Mouse (Mus musculus) forebrain, embryonic 13.5 days (tissue): ENCODE data around the gene Gm3285. TPM values are rescaled to one million over a fixed set of nuclear protein-coding genes. Genes with fewer than 3 reads are reported as not detected.
A peak's percentile ranks its signal among the peaks of the same experiment; 100 is the strongest.

Experiments
- ATAC-seq: fragments of 200-750 bp; cut with Nextera tagmentation; 2 replicates; pipeline ENCODE4 v1.8.0; 2017
- H3K27ac ChIP-seq: fragments of 300-500 bp; sonication (generic); 2 replicates; pipeline ENCODE4 v1.5.1; 2015; ENCODE audit warnings: inconsistent platforms, mild to moderate bottlenecking, moderate library complexity
- H3K27me3 ChIP-seq: fragments of 300-500 bp; sonication (generic); 2 replicates; pipeline ENCODE4 v1.6.1; 2015; ENCODE audit warnings: mild to moderate bottlenecking, inconsistent platforms
- H3K36me3 ChIP-seq: fragments of 300-500 bp; sonication (generic); 2 replicates; pipeline ENCODE4 v1.6.1; 2015; ENCODE audit warnings: mild to moderate bottlenecking, inconsistent platforms; ENCODE audit not compliant: poor library complexity, severe bottlenecking
- H3K4me1 ChIP-seq: fragments of 300-500 bp; sonication (generic); 2 replicates; pipeline ENCODE4 v1.6.1; 2015; ENCODE audit warnings: inconsistent platforms
- H3K4me2 ChIP-seq: fragments of 300-500 bp; sonication (generic); 2 replicates; pipeline ENCODE4 v1.6.1; 2015; ENCODE audit warnings: inconsistent platforms, mild to moderate bottlenecking, moderate library complexity
- H3K4me3 ChIP-seq: fragments of 300-500 bp; sonication (generic); 2 replicates; pipeline ENCODE4 v1.5.1; 2015; ENCODE audit warnings: mild to moderate bottlenecking, inconsistent platforms
- H3K9ac ChIP-seq: fragments of 300-500 bp; sonication (generic); 2 replicates; pipeline ENCODE4 v1.6.1; 2015; ENCODE audit warnings: mild to moderate bottlenecking, inconsistent platforms
- H3K9me3 ChIP-seq: fragments of 300-500 bp; sonication (generic); replicated peaks from 2 replicates; pipeline ENCODE4 v1.6.1; 2016; ENCODE audit warnings: inconsistent platforms
- WGBS: fragments of 180-500 bp; shearing (Covaris S2); methylation state at CpG from one replicate; pipeline ENCODE4 v1.1.7; 2015; 5-methylcytosine and 5-hydroxymethylcytosine counted together
- polyA plus RNA-seq: library from polyadenylated mRNA; unstranded; fragments of >200 nt; fragmentation: Nextera tagmentation; extraction: Ambion mirVana; gene quantifications from 2 replicates; pipeline ENCODE4 v1.2.1, GENCODE M21; 2015

Gm3285 gene
- polyA plus RNA-seq: not detected in 2 replicates

- WGBS: 45% methylated on average over 7 of the region's 7 CpGs
- no peaks in the 10 kb centered on the region for H3K9me3 ChIP-seq
Measured at GRCm38 (mm10) chr10:77861675-77862074, at the start of gene Gm3285. Gm3285 (plus strand) TSS chr10:77861975.

GRCm38 (mm10) chr10:77814382-77814781, 47.4 kb upstream of the Gm3285 start, which contains the start of gene Gm2696:
Gm2696 (plus strand) TSS chr10:77814682.
- Histone ChIP-seq H3K4me2 (no peak within 1 kb of the TSS), H3K4me1 (no peaks in the 10 kb centered on the region), H3K4me3 (no peak within 1 kb of the TSS), H3K9ac (no peak within 1 kb of the TSS), H3K9me3 (peaks cover 3% of the 10 kb centered on the region; the same call in 1 of the 2 replicates), H3K27ac (no peak within 1 kb of the TSS), H3K36me3 (no peaks in the 10 kb centered on the region), H3K27me3 (no peaks in the 10 kb centered on the region)
- WGBS: 49% methylated on average over 4 of the region's 4 CpGs
- ATAC-seq: no peak

More at GRCm38 (mm10) chr10:77861675-77862074, at the start of gene Gm3285:
- Histone ChIP-seq H3K27ac (no peak within 1 kb of the TSS), H3K27me3 (no peaks in the 10 kb centered on the region; the same call in 1 of the 2 replicates), H3K9ac (no peak within 1 kb of the TSS), H3K36me3 (no peaks in the 10 kb centered on the region), H3K4me3 (no peak within 1 kb of the TSS), H3K4me2 (no peak within 1 kb of the TSS), H3K4me1 (0 out of 2 replicates have a peak, but pooled peaks cover 5% of the 10 kb centered on the region)
- no peak for ATAC-seq

- Histone ChIP-seq H3K27me3 (no peaks in the 10 kb centered on the region), H3K36me3 (no peaks in the 10 kb centered on the region), H3K4me2 (no peak overlapping the region), H3K27ac (no peak overlapping the region), H3K4me3 (no peak overlapping the region), H3K4me1 (no peaks in the 10 kb centered on the region), H3K9me3 (no peaks in the 10 kb centered on the region), H3K9ac (no peak overlapping the region)
- whole genome bisulfite sequencing: 30% methylated on average over 5 of the region's 5 CpGs
- no peak for ATAC-seq
Measured at GRCm38 (mm10) chr10:77815514-77815913, 46.3 kb upstream of the Gm3285 start.

- H3K4me2 ChIP-seq: no peak overlapping the region
- H3K9ac ChIP-seq: no peak overlapping the region
- 96% methylated on average over 4 of the region's 4 CpGs for whole genome bisulfite sequencing
- no peak for ATAC-seq
- H3K4me1 ChIP-seq: no peaks in the 10 kb centered on the region
- H3K36me3 ChIP-seq: no peaks in the 10 kb centered on the region
- no peak overlapping the region for H3K4me3 ChIP-seq
- no peaks in the 10 kb centered on the region for H3K27me3 ChIP-seq
- no peaks in the 10 kb centered on the region for H3K9me3 ChIP-seq
- H3K27ac ChIP-seq: no peak overlapping the region
Measured at GRCm38 (mm10) chr10:77818523-77818922, 43.3 kb upstream of the Gm3285 start.

- no peak overlapping the region for H3K4me2 ChIP-seq
Measured at GRCm38 (mm10) chr10:77819203-77819602, 42.6 kb upstream of the Gm3285 start.

GRCm38 (mm10) chr10:77826951-77827350, 34.8 kb upstream of the Gm3285 start, which contains the start of gene Krtap10-4:
Krtap10-4 (minus strand) TSS chr10:77827095.
- Histone ChIP-seq H3K4me1 (no peaks in the 10 kb centered on the region), H3K9ac (no peak within 1 kb of the TSS), H3K9me3 (no peaks in the 10 kb centered on the region), H3K4me3 (no peak within 1 kb of the TSS), H3K36me3 (no peaks in the 10 kb centered on the region), H3K27me3 (no peaks in the 10 kb centered on the region), H3K4me2 (no peak within 1 kb of the TSS), H3K27ac (no peak within 1 kb of the TSS)
- no peak for ATAC-seq
- 75% methylated on average over 6 of the region's 6 CpGs for WGBS

More at GRCm38 (mm10) chr10:77819203-77819602, 42.6 kb upstream of the Gm3285 start:
- no peak for ATAC-seq
- H3K9me3 ChIP-seq: no peaks in the 10 kb centered on the region
- WGBS: 21% methylated on average over 4 of the region's 4 CpGs
- no peaks in the 10 kb centered on the region for H3K27me3 ChIP-seq
- no peak overlapping the region for H3K9ac ChIP-seq
- no peak overlapping the region for H3K4me3 ChIP-seq
- H3K27ac ChIP-seq: no peak overlapping the region
- no peaks in the 10 kb centered on the region for H3K36me3 ChIP-seq
- no peaks in the 10 kb centered on the region for H3K4me1 ChIP-seq

- no peaks in the 10 kb centered on the region for H3K36me3 ChIP-seq
- no peak within 1 kb of the TSS for H3K4me2 ChIP-seq
- no peaks in the 10 kb centered on the region for H3K27me3 ChIP-seq
- H3K4me1 ChIP-seq: no peaks in the 10 kb centered on the region
- H3K9me3 ChIP-seq: no peaks in the 10 kb centered on the region
- no peak within 1 kb of the TSS for H3K9ac ChIP-seq
- H3K4me3 ChIP-seq: no peak within 1 kb of the TSS
- WGBS: 73% methylated on average over 9 of the region's 9 CpGs
- no peak within 1 kb of the TSS for H3K27ac ChIP-seq
- no peak for ATAC-seq
Measured at GRCm38 (mm10) chr10:77835647-77836046, 26.1 kb upstream of the Gm3285 start, which contains the start of gene Krtap10-10. Krtap10-10 (plus strand) TSS chr10:77835947.

- Histone ChIP-seq H3K4me2 (no peak overlapping the region), H3K4me3 (no peak overlapping the region), H3K4me1 (no peaks in the 10 kb centered on the region), H3K27me3 (no peaks in the 10 kb centered on the region), H3K9ac (no peak overlapping the region), H3K36me3 (no peaks in the 10 kb centered on the region), H3K9me3 (peaks cover 11% of the 10 kb centered on the region), H3K27ac (no peak overlapping the region)
- 79% methylated on average over 6 of the region's 6 CpGs for WGBS
- ATAC-seq: no peak
Measured at GRCm38 (mm10) chr10:77839006-77839405, 22.8 kb upstream of the Gm3285 start.

- H3K4me2 ChIP-seq: no peak within 1 kb of the TSS
- WGBS: 100% methylated on average over 1 of the region's 3 CpGs
- peaks cover 16% of the 10 kb centered on the region for H3K9me3 ChIP-seq
- no peak within 1 kb of the TSS for H3K27ac ChIP-seq
- no peak for ATAC-seq
- H3K4me1 ChIP-seq: no peaks in the 10 kb centered on the region
- no peaks in the 10 kb centered on the region for H3K27me3 ChIP-seq
- no peaks in the 10 kb centered on the region for H3K36me3 ChIP-seq
- no peak within 1 kb of the TSS for H3K4me3 ChIP-seq
- H3K9ac ChIP-seq: peak within 1 kb of the TSS; percentile 26; the same call in 1 of the 2 replicates
Measured at GRCm38 (mm10) chr10:77846503-77846902, 15.3 kb upstream of the Gm3285 start, which contains the start of gene Gm36176. Gm36176 (plus strand) TSS chr10:77846803.

- Histone ChIP-seq H3K4me2 (no peak overlapping the region), H3K27me3 (no peaks in the 10 kb centered on the region), H3K4me3 (no peak overlapping the region), H3K9ac (peak overlapping the region; percentile 26; the same call in 1 of the 2 replicates), H3K9me3 (peaks cover 16% of the 10 kb centered on the region), H3K36me3 (no peaks in the 10 kb centered on the region), H3K4me1 (no peaks in the 10 kb centered on the region), H3K27ac (no peak overlapping the region)
- ATAC-seq: no peak
- WGBS: 11% methylated on average over 2 of the region's 2 CpGs
Measured at GRCm38 (mm10) chr10:77846961-77847360, 14.8 kb upstream of the Gm3285 start.

GRCm38 (mm10) chr10:77847538-77847937, 14.2 kb upstream of the Gm3285 start:
- H3K4me1 ChIP-seq: no peaks in the 10 kb centered on the region
- no peaks in the 10 kb centered on the region for H3K36me3 ChIP-seq
- no peak overlapping the region for H3K27ac ChIP-seq
- no peak for ATAC-seq
- 86% methylated on average over 2 of the region's 2 CpGs for WGBS
- H3K9me3 ChIP-seq: peaks cover 16% of the 10 kb centered on the region
- no peak overlapping the region for H3K9ac ChIP-seq
- no peak overlapping the region for H3K4me3 ChIP-seq
- no peak overlapping the region for H3K4me2 ChIP-seq
- H3K27me3 ChIP-seq: no peaks in the 10 kb centered on the region

- Histone ChIP-seq H3K9me3 (0 out of 2 replicates have a peak, but pooled peaks cover 3% of the 10 kb centered on the region), H3K27me3 (no peaks in the 10 kb centered on the region), H3K36me3 (no peaks in the 10 kb centered on the region), H3K27ac (no peak within 1 kb of the TSS), H3K9ac (no peak within 1 kb of the TSS), H3K4me2 (no peak within 1 kb of the TSS), H3K4me1 (0 out of 2 replicates have a peak, but pooled peaks cover 3% of the 10 kb centered on the region), H3K4me3 (no peak within 1 kb of the TSS)
- 69% methylated on average over 9 of the region's 9 CpGs for WGBS
- ATAC-seq: no peak
Measured at GRCm38 (mm10) chr10:77852559-77852958, 9.2 kb upstream of the Gm3285 start, which contains the start of gene Gm10318. Gm10318 (plus strand) TSS chr10:77852859.
